Mouse (Mus musculus) brain, embryonic 14.5 days (tissue): ENCODE results near the gene Hk1.

Source experiments
- CTCF ChIP-seq: fragments of 200-500 bp; IDR thresholded peaks from 2 replicates; pipeline ENCODE4 v1.5.1; 2012; ENCODE audit warnings: inconsistent platforms, mild to moderate bottlenecking, moderate library complexity, borderline replicate concordance; ENCODE audit not compliant: insufficient read depth, insufficient read length; ENCODE audit errors: extremely low read depth
- POLR2A ChIP-seq: fragments of 200-500 bp; IDR thresholded peaks from 2 replicates; pipeline ENCODE4 v1.6.1; 2012; ENCODE audit warnings: mild to moderate bottlenecking, inconsistent platforms, borderline replicate concordance; ENCODE audit not compliant: poor library complexity, insufficient read depth, insufficient read length, severe bottlenecking; ENCODE audit errors: extremely low read depth

DNA sequence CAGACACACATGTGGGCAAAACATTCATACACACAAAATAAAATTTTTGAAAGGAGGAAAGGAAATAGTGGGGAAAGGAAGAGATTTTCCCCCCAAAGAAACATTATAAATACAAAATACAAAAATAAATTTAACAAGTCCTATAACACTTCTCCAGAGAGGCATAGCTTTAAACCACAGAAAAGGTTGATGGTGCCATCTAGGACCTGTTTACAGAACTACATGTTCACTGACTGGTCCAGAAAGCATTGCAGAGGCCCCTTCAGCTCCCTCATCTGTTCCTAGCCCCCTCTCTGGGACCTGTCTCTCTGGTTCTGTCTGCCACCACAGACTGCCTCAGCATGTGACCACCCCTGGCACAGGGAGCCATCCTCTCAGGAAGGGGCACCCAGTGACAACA, 1.2 kb upstream of the Hk1 start:
- no peak for TF ChIP-seq CTCF
- no peak for TF ChIP-seq POLR2A
